Mouse (Mus musculus) urinary bladder, postnatal 0 days (tissue): ENCODE measurements around the gene Gm49361. TPM values are rescaled to one million over a fixed set of nuclear protein-coding genes. Genes with fewer than 3 reads are reported as not detected.

Experiments
- polyA plus RNA-seq: library from polyadenylated mRNA; unstranded; fragments of >200 nt; fragmentation: Nextera tagmentation; extraction: Ambion mirVana; gene quantifications from 2 replicates; pipeline ENCODE4 v1.2.1, GENCODE M21; 2015

The Gm49361 gene
- not detected in 2 replicates for polyA plus RNA-seq

DNA sequence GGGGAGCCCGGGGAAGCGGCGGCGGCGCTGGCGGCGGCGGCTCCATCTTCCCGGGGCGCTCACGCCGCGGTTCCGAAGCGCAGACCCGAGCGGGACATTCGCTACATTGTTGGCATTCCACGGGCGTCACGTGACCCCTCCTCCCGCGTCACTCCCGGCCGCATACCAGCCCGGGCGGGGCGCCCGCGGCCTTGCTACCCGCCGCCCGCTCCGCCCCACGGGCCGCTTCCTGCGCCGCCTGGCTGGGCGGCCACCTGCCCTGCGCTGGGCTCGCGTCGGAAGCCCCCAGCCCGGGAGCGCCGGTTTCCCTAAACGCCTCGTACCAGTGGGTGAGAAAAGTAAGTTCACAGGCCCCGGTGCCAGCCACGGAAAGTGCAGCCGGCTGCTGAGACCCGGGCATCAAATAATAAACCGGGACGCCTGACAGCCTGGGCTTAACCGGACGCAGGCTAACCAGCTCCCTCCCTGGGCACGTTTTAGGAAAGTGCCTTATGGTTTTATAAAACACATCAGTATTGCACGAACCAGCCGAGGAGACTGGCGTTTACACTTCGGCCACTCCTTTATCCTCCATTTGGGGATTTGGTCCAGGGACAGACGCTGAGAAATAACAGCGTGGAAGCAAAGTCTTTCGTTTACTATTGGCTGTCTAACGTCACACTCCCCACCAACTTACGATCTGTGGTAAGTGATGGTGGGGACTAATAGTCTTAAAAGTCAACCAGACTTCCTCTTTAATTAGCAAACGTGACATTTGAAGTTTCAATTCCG, at the start of gene Gm49361:
Gene Gm49361, minus strand, starts transcription at position 103 of the 771 bp plus-strand sequence.

DNA sequence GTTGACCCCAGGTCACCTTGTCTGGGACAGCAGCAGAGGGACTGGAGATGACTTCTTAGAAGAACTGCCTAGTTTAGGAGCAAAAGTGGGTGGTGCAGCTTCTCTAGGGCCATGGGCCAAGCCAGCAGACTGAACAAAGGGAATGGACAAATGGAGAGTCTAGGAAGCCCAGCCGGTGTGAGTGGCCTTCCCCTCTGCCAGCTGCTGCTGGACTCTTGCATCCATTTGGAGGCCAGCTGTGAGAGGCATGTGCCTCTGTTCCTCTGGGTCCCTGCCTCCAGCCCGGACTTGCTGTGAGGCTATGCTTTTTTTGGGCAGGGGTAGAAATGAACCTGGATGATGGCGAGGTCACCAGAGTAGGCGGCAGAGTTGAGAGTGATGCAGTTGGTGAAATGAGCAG, 12.3 kb upstream of the Gm49361 start, which contains the start of gene Lats2:
Gene Lats2, minus strand, starts transcription at position 152 of the 400 bp plus-strand sequence.

DNA sequence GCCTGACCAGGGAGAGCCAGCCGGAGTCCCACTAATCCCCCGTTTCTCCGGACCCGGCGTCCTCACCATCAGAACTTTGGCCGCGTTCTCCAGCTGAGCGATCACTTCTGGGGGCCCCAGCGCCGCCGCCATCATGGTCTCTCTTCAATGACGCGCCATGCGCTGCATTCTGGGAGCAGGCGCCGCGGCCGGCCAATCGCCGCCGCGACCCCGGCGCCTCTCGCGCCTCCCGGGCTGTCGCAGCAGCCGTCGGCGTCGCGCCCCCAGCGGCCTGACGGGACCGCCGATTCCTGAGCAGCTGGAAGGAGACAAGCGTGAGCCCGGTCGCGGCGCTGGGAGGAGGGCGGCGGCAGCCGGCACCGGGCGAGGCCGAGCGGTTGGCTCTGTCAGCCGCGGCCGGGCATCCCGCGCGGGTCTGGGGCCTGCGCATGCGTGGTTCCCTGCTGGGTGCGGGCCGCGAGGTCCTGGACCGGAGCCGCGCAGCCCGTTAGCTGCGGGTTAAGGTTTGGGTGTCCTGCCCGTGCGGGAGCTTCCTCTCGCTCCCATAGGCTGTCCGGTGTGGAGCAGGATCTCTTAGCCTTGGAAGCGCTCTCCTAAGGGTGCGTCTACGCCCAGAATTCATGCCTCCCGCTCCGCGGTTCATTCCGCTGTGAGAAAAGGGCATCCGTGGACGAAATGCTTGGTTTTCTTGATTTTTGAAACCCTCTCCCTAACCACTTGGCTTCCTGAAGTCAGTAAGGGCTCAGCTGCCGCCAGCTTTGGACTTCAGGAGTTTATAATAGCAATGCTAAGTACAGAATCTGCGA, 80.9 kb downstream of the Gm49361 start, which contains the start of gene Xpo4:
Gene Xpo4, minus strand, starts transcription at position 609 of the 806 bp plus-strand sequence.

Other genes starting within 250 kb of the Gm49361 start
- 27.4 and 30.9 TPM in 2 replicates for gene Il17d, start 221.3 kb downstream of the Gm49361 start, polyA plus RNA-seq
- gene Eef1akmt1, start 174.5 kb downstream of the Gm49361 start, polyA plus RNA-seq = 88.1 and 95.5 TPM in 2 replicates
- 6.2 and 8.5 TPM in 2 replicates for gene Xpo4, start 80.7 kb downstream of the Gm49361 start, polyA plus RNA-seq
- gene Lats2, start 12.3 kb upstream of the Gm49361 start, polyA plus RNA-seq = 27.7 and 33.2 TPM in 2 replicates
- 15.4 and 16.3 TPM in 2 replicates for gene Sap18, start 52.1 kb upstream of the Gm49361 start, polyA plus RNA-seq
- 4.8 and 7.8 TPM in 2 replicates for gene Ska3, start 80.1 kb upstream of the Gm49361 start, polyA plus RNA-seq
- gene Mrpl57, start 80.1 kb upstream of the Gm49361 start, polyA plus RNA-seq = 171 and 199 TPM in 2 replicates
- 50.4 and 60.6 TPM in 2 replicates for gene Zdhhc20, start 144.2 kb upstream of the Gm49361 start, polyA plus RNA-seq